Mouse (Mus musculus) limb, embryonic 12.5 days (tissue): ENCODE results near the gene Mtap. TPM values are rescaled to one million over a fixed set of nuclear protein-coding genes. Genes with fewer than 3 reads are reported as not detected.

ENCODE experiments used
- ATAC-seq: fragments of 200-750 bp; cut with Nextera tagmentation; 2 replicates; pipeline ENCODE4 v1.8.0; 2017; ENCODE audit warnings: low read depth, moderate TSS enrichment; ENCODE audit not compliant: insufficient number of reproducible peaks, insufficient read depth, low FRiP score, low TSS enrichment
- H3K27ac ChIP-seq: fragments of 300-500 bp; sonication (generic); 2 replicates; pipeline ENCODE4 v1.5.1; 2016; ENCODE audit warnings: mild to moderate bottlenecking, moderate library complexity
- H3K27me3 ChIP-seq: fragments of 300-500 bp; sonication (generic); 2 replicates; pipeline ENCODE4 v1.6.1; 2016; ENCODE audit warnings: mild to moderate bottlenecking, moderate library complexity
- H3K36me3 ChIP-seq: fragments of 300-500 bp; sonication (generic); 2 replicates; pipeline ENCODE4 v1.6.1; 2016; ENCODE audit warnings: mild to moderate bottlenecking, moderate library complexity
- H3K4me1 ChIP-seq: fragments of 300-500 bp; sonication (generic); replicated peaks from 2 replicates; pipeline ENCODE4 v1.6.1; 2016
- H3K4me2 ChIP-seq: fragments of 300-500 bp; sonication (generic); 2 replicates; pipeline ENCODE4 v1.6.1; 2016; ENCODE audit warnings: mild to moderate bottlenecking, moderate library complexity
- H3K4me3 ChIP-seq: fragments of 300-500 bp; sonication (generic); replicated peaks from 2 replicates; pipeline ENCODE4 v1.5.1; 2016; ENCODE audit warnings: mild to moderate bottlenecking
- H3K9ac ChIP-seq: fragments of 300-500 bp; sonication (generic); replicated peaks from 2 replicates; pipeline ENCODE4 v1.6.1; 2016; ENCODE audit warnings: mild to moderate bottlenecking, moderate library complexity
- H3K9me3 ChIP-seq: fragments of 300-500 bp; sonication (generic); 2 replicates; pipeline ENCODE4 v1.6.1; 2016; ENCODE audit warnings: mild to moderate bottlenecking, moderate library complexity
- WGBS: fragments of 180-500 bp; shearing (Covaris S2); methylation state at CpG from one replicate; pipeline ENCODE4 v1.1.7; 2016; 5-methylcytosine and 5-hydroxymethylcytosine counted together
- polyA plus RNA-seq: library from polyadenylated mRNA; unstranded; fragments of >200 nt; fragmentation: Nextera tagmentation; extraction: Ambion mirVana; gene quantifications from 2 replicates; pipeline ENCODE4 v1.2.1, GENCODE M21; 2016

Mtap gene
- polyA plus RNA-seq, 1 experiment from 2014 or later: 98.3 TPM

DNA sequence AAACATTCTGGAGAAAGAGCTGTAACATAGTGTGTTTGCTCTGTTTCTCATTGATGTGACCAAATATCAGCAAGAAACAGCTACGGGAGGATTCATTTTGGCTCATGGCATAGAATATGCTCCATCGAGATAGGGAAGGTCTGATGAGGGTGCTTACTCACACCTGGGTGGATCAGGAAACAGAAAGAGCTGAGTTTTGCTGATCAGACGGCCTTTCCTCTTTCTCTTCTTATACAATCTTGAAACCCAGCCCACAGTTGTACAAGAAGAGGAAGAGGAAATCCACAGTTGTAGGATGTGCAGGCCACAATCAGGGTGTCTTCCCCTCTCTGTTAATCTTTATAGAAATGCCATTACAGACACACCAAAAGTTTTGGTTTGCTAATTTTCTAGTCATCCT lies 75.3 kb downstream of the Mtap start:
- H3K36me3 ChIP-seq: no peaks in the 10 kb centered on the region
- no peaks in the 10 kb centered on the region for H3K9me3 ChIP-seq
- H3K27me3 ChIP-seq: no peaks in the 10 kb centered on the region
- no peak overlapping the region for H3K9ac ChIP-seq
- no peak for ATAC-seq
- WGBS: 78% methylated on average over 3 of the region's 3 CpGs
- no peak overlapping the region for H3K4me2 ChIP-seq
- H3K4me3 ChIP-seq: no peak overlapping the region
- no peaks in the 10 kb centered on the region for H3K4me1 ChIP-seq
- H3K27ac ChIP-seq: no peak overlapping the region

Other genes with a start within 250 kb of the Mtap start
- gene Cdkn2a, start 157.5 kb downstream of the Mtap start, polyA plus RNA-seq: not detected in 2 replicates
- 1.1 and 1.2 TPM in 2 replicates for gene Cdkn2b, start 173.9 kb downstream of the Mtap start, polyA plus RNA-seq